Mouse (Mus musculus) C2C12 (cell line): ENCODE measurements at regions not wholly inside any gene's neighbourhood (a gene's known extent, or its start where the extent isn't known, plus 50 kb on each side); places are given as distances from the start of the nearest gene placed in this dataset.

ENCODE experiments used
- CEBPB ChIP-seq: IDR thresholded peaks from one replicate; pipeline ENCODE4 v1.6.1; 2011; ENCODE audit warnings: low read depth, mild to moderate bottlenecking, control low read depth, moderate library complexity
- CTCF ChIP-seq: IDR thresholded peaks from one replicate; pipeline ENCODE4 v1.5.1; 2011; ENCODE audit not compliant: control insufficient read depth, insufficient read depth, insufficient read length
- FOSL1 ChIP-seq: IDR thresholded peaks from one replicate; pipeline ENCODE4 v1.8.0; 2011; ENCODE audit warnings: mild to moderate bottlenecking, low read length; ENCODE audit not compliant: poor library complexity, insufficient read depth, severe bottlenecking
- MAX ChIP-seq: IDR thresholded peaks from one replicate; pipeline ENCODE4 v1.6.1; 2011; ENCODE audit warnings: mild to moderate bottlenecking, control low read depth
- MYOD1 ChIP-seq: IDR thresholded peaks from one replicate; pipeline ENCODE4 v1.6.1; 2011; ENCODE audit warnings: low read depth; ENCODE audit not compliant: control insufficient read depth, insufficient read length
- MYOG ChIP-seq: IDR thresholded peaks from one replicate; pipeline ENCODE4 v1.6.1; 2011; ENCODE audit not compliant: control insufficient read depth, insufficient read length; ENCODE audit errors: extremely low read depth
- USF1 ChIP-seq: IDR thresholded peaks from one replicate; pipeline ENCODE4 v1.6.1; 2011; ENCODE audit warnings: low read depth, mild to moderate bottlenecking, control low read depth, moderate library complexity

DNA sequence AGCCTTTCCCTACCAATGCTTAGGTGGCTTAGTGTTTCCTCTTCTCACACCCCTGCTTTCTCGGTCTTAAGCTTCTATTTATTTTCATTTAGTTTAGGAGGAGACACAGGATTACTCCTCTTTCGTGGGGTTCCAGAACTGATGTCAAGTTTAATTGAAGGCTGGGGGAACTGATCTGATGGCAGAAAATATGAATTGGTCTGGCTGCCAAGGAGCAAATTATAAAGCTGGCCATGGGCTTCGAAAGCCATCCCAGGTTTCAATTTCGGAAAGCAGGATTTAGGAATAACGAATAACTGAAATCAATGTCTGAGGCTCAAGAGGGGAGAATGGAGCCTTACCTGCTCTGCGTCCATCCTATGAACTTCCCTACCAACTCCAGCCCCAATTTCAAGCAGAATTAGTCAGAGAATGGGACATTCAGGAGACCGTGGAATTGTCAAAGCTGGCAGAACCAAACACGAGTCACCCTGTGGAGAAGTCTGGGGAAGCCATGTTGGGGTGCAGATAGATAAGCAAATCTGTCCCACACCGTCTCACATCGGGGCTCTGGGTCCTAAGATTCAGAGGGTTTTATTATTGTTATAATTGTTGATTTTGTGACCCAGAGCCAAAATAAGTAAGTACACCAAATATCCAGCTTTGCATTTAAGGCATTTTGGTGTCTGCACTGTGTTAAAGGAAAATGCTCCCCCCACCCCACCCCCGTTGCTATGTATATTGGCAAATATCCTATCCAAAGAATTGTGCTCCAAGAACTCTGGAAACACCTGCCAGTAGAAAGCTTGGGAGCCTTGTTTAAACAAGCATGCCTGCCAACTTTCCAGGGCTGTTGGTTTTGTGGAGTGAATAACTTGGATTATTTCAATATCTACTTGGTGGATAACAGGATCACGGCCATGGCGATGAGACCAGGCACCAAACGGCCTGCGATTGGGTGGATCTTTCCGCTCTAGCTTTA lies 56.5 kb upstream of the Tgfbr2 start:
- TF ChIP-seq CTCF: no peak
- TF ChIP-seq USF1: no peak
- TF ChIP-seq CEBPB: no peak
- no peak for TF ChIP-seq MYOD1
- TF ChIP-seq MAX: no peak
- TF ChIP-seq MYOG: no peak
- no peak for TF ChIP-seq FOSL1
